Mouse (Mus musculus) lung, postnatal 14 days (tissue): ENCODE measurements around the gene Fxyd1.

Source experiments
- DNase-seq: peaks from one replicate; pipeline ENCODE4 v3.0.0; 2021

Gene Fxyd1

GRCm38 (mm10) chr7:31051321-31052021 lies 5.5 kb downstream of the Fxyd1 start, which contains the start of gene Fxyd7:
Fxyd7 (minus strand) TSS chr7:31051467.
- no peak for DNase-seq

- DNase-seq, result no peak
These were observed 6.1 kb downstream of the Fxyd1 start for GRCm38 (mm10) chr7:31050921-31051320.

- DNase-seq, result no peak
These were observed 6.5 kb downstream of the Fxyd1 start for GRCm38 (mm10) chr7:31050487-31050886.

GRCm38 (mm10) chr7:31049846-31050281 lies 7.1 kb downstream of the Fxyd1 start:
- no peak for DNase-seq

GRCm38 (mm10) chr7:31049135-31049845 lies 7.7 kb downstream of the Fxyd1 start:
- DNase-seq, result no peak

- DNase-seq, result no peak
These were observed 14.5 kb downstream of the Fxyd1 start, which contains the start of gene Fxyd5 for GRCm38 (mm10) chr7:31042431-31042910. Fxyd5 (minus strand) TSS chr7:31042481.

- peak; percentile 71 for DNase-seq
These were observed 15.2 kb downstream of the Fxyd1 start for GRCm38 (mm10) chr7:31041662-31042315.

- DNase-seq, result no peak
These were observed 16.0 kb downstream of the Fxyd1 start for GRCm38 (mm10) chr7:31041023-31041407.

- DNase-seq, result no peak
These were observed 16.5 kb downstream of the Fxyd1 start for GRCm38 (mm10) chr7:31040281-31041022.

GRCm38 (mm10) chr7:31039011-31039410 lies 18.0 kb downstream of the Fxyd1 start:
- DNase-seq, result no peak

GRCm38 (mm10) chr7:31037675-31038074 lies 19.3 kb downstream of the Fxyd1 start:
- DNase-seq, result no peak

- DNase-seq, result no peak
These were observed 20.1 kb downstream of the Fxyd1 start for GRCm38 (mm10) chr7:31036917-31037316.

GRCm38 (mm10) chr7:31035291-31035690 lies 21.7 kb downstream of the Fxyd1 start:
- no peak for DNase-seq

- no peak for DNase-seq
These were observed 22.2 kb downstream of the Fxyd1 start for GRCm38 (mm10) chr7:31034789-31035188.

GRCm38 (mm10) chr7:31033409-31034165 lies 23.4 kb downstream of the Fxyd1 start:
- DNase-seq, result no peak

GRCm38 (mm10) chr7:31031731-31032130 lies 25.3 kb downstream of the Fxyd1 start:
- DNase-seq, result no peak

- no peak for DNase-seq
These were observed 26.3 kb downstream of the Fxyd1 start for GRCm38 (mm10) chr7:31030717-31031116.

- no peak for DNase-seq
These were observed 28.4 kb downstream of the Fxyd1 start for GRCm38 (mm10) chr7:31028609-31029008.

GRCm38 (mm10) chr7:31017104-31017901 lies 39.7 kb downstream of the Fxyd1 start:
- no peak for DNase-seq

- no peak for DNase-seq
These were observed 44.0 kb downstream of the Fxyd1 start for GRCm38 (mm10) chr7:31012971-31013370.

- DNase-seq, result no peak
These were observed 48.1 kb downstream of the Fxyd1 start for GRCm38 (mm10) chr7:31008889-31009288.
